Mouse (Mus musculus) embryonic facial prominence, embryonic 10.5 days (tissue): ENCODE results near the gene Dock7. TPM values are rescaled to one million over a fixed set of nuclear protein-coding genes. Genes with fewer than 3 reads are reported as not detected.

ENCODE experiments used
- DNase-seq: peaks from one replicate; pipeline ENCODE4 v3.0.0-alpha.2; 2017; ENCODE audit warnings: low spot score
- H3K27ac ChIP-seq: fragments of 300-500 bp; sonication (generic); replicated peaks from 2 replicates; pipeline ENCODE4 v1.5.1; 2016; ENCODE audit warnings: mild to moderate bottlenecking
- H3K27me3 ChIP-seq: fragments of 300-500 bp; sonication (generic); replicated peaks from 2 replicates; pipeline ENCODE4 v1.6.1; 2016; ENCODE audit warnings: low read depth, mild to moderate bottlenecking; ENCODE audit not compliant: poor library complexity, severe bottlenecking
- H3K36me3 ChIP-seq: fragments of 300-500 bp; sonication (generic); replicated peaks from 2 replicates; pipeline ENCODE4 v1.6.1; 2016; ENCODE audit warnings: mild to moderate bottlenecking, moderate library complexity
- H3K4me1 ChIP-seq: fragments of 300-500 bp; sonication (generic); 2 replicates; pipeline ENCODE4 v1.6.1; 2016
- H3K4me3 ChIP-seq: fragments of 300-500 bp; sonication (generic); 2 replicates; pipeline ENCODE4 v1.5.1; 2016; ENCODE audit warnings: mild to moderate bottlenecking, moderate library complexity
- H3K9me3 ChIP-seq: fragments of 300-500 bp; sonication (generic); 2 replicates; pipeline ENCODE4 v1.6.1; 2016; ENCODE audit warnings: mild to moderate bottlenecking
- WGBS: fragments of 180-500 bp; shearing (Covaris S2); methylation state at CpG from one replicate; pipeline ENCODE4 v1.1.7; 2016; 5-methylcytosine and 5-hydroxymethylcytosine counted together
- polyA plus RNA-seq: library from polyadenylated mRNA; unstranded; fragments of >200 nt; fragmentation: Nextera tagmentation; extraction: Ambion mirVana; gene quantifications from 2 replicates; pipeline ENCODE4 v1.2.1, GENCODE M21; 2016

Gene Dock7
- polyA plus RNA-seq, 1 experiment from 2014 or later, result 81.8 TPM

GRCm38 (mm10) chr4:98922061-98922642 lies 198.6 kb downstream of the Dock7 start:
- Histone ChIP-seq H3K27ac (peak overlapping the region; percentile 99), H3K9me3 (no peaks in the 10 kb centered on the region), H3K36me3 (peaks cover 4% of the 10 kb centered on the region; the same call in 1 of the 2 replicates), H3K4me3 (peak overlapping the region; percentile 95), H3K27me3 (no peaks in the 10 kb centered on the region), H3K4me1 (peaks cover 17% of the 10 kb centered on the region)
- 16% methylated on average over 18 of the region's 18 CpGs for WGBS
- no peak for DNase-seq

GRCm38 (mm10) chr4:98920896-98921295 lies 199.8 kb downstream of the Dock7 start:
- H3K9me3 ChIP-seq, result no peaks in the 10 kb centered on the region
- no peak overlapping the region for H3K4me3 ChIP-seq
- no peak overlapping the region for H3K27ac ChIP-seq
- no peaks in the 10 kb centered on the region for H3K27me3 ChIP-seq
- WGBS, result 87% methylated on average over 4 of the region's 4 CpGs
- no peak for DNase-seq
- H3K36me3 ChIP-seq, result no peaks in the 10 kb centered on the region
- peaks cover 15% of the 10 kb centered on the region for H3K4me1 ChIP-seq

- DNase-seq, result no peak
- H3K27ac ChIP-seq, result no peak overlapping the region
- H3K4me3 ChIP-seq, result no peak overlapping the region
- 91% methylated on average over 1 of the region's 1 CpGs for WGBS
- no peaks in the 10 kb centered on the region for H3K27me3 ChIP-seq
- H3K4me1 ChIP-seq, result peaks cover 4% of the 10 kb centered on the region
- no peaks in the 10 kb centered on the region for H3K9me3 ChIP-seq
- no peaks in the 10 kb centered on the region for H3K36me3 ChIP-seq
These were observed 202.5 kb downstream of the Dock7 start for GRCm38 (mm10) chr4:98918204-98918603.

- no peaks in the 10 kb centered on the region for H3K36me3 ChIP-seq
These were observed 203.0 kb downstream of the Dock7 start for GRCm38 (mm10) chr4:98917724-98918123.

GRCm38 (mm10) chr4:98910246-98910645 lies 210.5 kb downstream of the Dock7 start:
- Histone ChIP-seq H3K4me3 (no peak overlapping the region), H3K27ac (no peak overlapping the region), H3K9me3 (no peaks in the 10 kb centered on the region), H3K4me1 (no peaks in the 10 kb centered on the region), H3K27me3 (no peaks in the 10 kb centered on the region), H3K36me3 (no peaks in the 10 kb centered on the region)
- WGBS, result 91% methylated on average over 5 of the region's 5 CpGs
- no peak for DNase-seq

More at GRCm38 (mm10) chr4:98917724-98918123, 203.0 kb downstream of the Dock7 start:
- Histone ChIP-seq H3K27ac (no peak overlapping the region), H3K4me1 (peaks cover 4% of the 10 kb centered on the region), H3K9me3 (no peaks in the 10 kb centered on the region), H3K27me3 (no peaks in the 10 kb centered on the region), H3K4me3 (no peak overlapping the region)
- 88% methylated on average over 2 of the region's 2 CpGs for WGBS
- no peak for DNase-seq

- Histone ChIP-seq H3K4me1 (no peaks in the 10 kb centered on the region), H3K9me3 (no peaks in the 10 kb centered on the region), H3K27ac (no peak overlapping the region), H3K36me3 (no peaks in the 10 kb centered on the region), H3K27me3 (no peaks in the 10 kb centered on the region), H3K4me3 (no peak overlapping the region)
- DNase-seq, result peak; percentile 65
- 22% methylated on average over 10 of the region's 10 CpGs for WGBS
These were observed 233.6 kb downstream of the Dock7 start for GRCm38 (mm10) chr4:98887148-98887547.

Other genes with a start within 250 kb of the Dock7 start
- 98.8 and 102 TPM in 2 replicates for gene Usp1, start 197.1 kb downstream of the Dock7 start, polyA plus RNA-seq
- gene Angptl3, start 90.0 kb downstream of the Dock7 start, polyA plus RNA-seq, result 1.5 TPM in 2 replicates
- 12.7 and 15.0 TPM in 2 replicates for gene Atg4c, start 73.0 kb upstream of the Dock7 start, polyA plus RNA-seq
- 0.18 TPM in 1 of 2 replicates, not detected in the other for gene Gm12689, start 175.0 kb upstream of the Dock7 start, polyA plus RNA-seq